Mouse (Mus musculus) CH12.LX (cell line): ENCODE results near the gene Hebp1. TPM values are rescaled to one million over a fixed set of nuclear protein-coding genes. Genes with fewer than 3 reads are reported as not detected.

Experiments
- DNase-seq: peaks from one replicate; pipeline ENCODE4 v3.0.0-alpha.2; 2013; ENCODE audit errors: extremely low read depth
- H3K27ac ChIP-seq: 2 replicates; pipeline ENCODE4 v1.5.1; 2012; ENCODE audit warnings: low read depth, mild to moderate bottlenecking, control low read depth, moderate library complexity; ENCODE audit not compliant: insufficient read depth
- H3K27me3 ChIP-seq: replicated peaks from 2 replicates; pipeline ENCODE3; 2012; ENCODE audit warnings: inconsistent platforms
- H3K36me3 ChIP-seq, 2 experiments: replicated peaks in 1 of 2; 2 replicates each; pipeline versions ENCODE3 to v1.6.1; 2012; ENCODE audit warnings: inconsistent platforms in 1 of 2, low read length in 1 of 2, mild to moderate bottlenecking in 1 of 2, mixed read lengths in 1 of 2, moderate library complexity in 1 of 2; ENCODE audit not compliant: control insufficient read depth in 1 of 2, insufficient read depth in 1 of 2
- H3K4me1 ChIP-seq, 2 experiments: 2 replicates each; pipeline ENCODE4 v1.6.1; 2012; ENCODE audit warnings: inconsistent platforms in 1 of 2, moderate library complexity in 1 of 2; ENCODE audit not compliant: insufficient read depth in 2 of 2, control insufficient read depth in 1 of 2
- H3K4me2 ChIP-seq: 2 replicates; pipeline ENCODE4 v1.6.1; 2012; ENCODE audit warnings: low read depth, mild to moderate bottlenecking, control low read depth; ENCODE audit not compliant: poor library complexity, insufficient read depth, severe bottlenecking
- H3K4me3 ChIP-seq, 3 experiments: fragments of 150-350 bp in 1 of 3; sonication (generic) in 1 of 3; replicated peaks in 1 of 3; 2 replicates each; pipeline versions ENCODE3 to v1.5.1; 2011 to 2012; ENCODE audit warnings: low read depth in 2 of 3, low read length in 2 of 3, mild to moderate bottlenecking in 2 of 3, moderate library complexity in 2 of 3, control low read depth in 1 of 3, improper control_type of control experiment in 1 of 3, inconsistent platforms in 1 of 3, mixed read lengths in 1 of 3; ENCODE audit not compliant: poor library complexity in 1 of 3
- H3K79me2 ChIP-seq: replicated peaks from 2 replicates; pipeline ENCODE4 v1.6.1; 2012; ENCODE audit warnings: mild to moderate bottlenecking, moderate library complexity; ENCODE audit not compliant: control insufficient read depth, poor library complexity, insufficient read depth, severe bottlenecking; ENCODE audit errors: extremely low read depth
- H3K9ac ChIP-seq: 2 replicates; pipeline ENCODE4 v1.6.1; 2012; ENCODE audit warnings: low read depth, mild to moderate bottlenecking, control low read depth, moderate library complexity; ENCODE audit not compliant: insufficient read depth
- H3K9me3 ChIP-seq: replicated peaks from 2 replicates; pipeline ENCODE3; 2012; ENCODE audit warnings: low read length, inconsistent platforms, mixed read lengths
- BHLHE40 ChIP-seq: IDR thresholded peaks from 2 replicates; pipeline ENCODE4 v1.6.1; 2011; ENCODE audit warnings: mild to moderate bottlenecking, low read depth, low read length, improper control_type of control experiment
- CTCF ChIP-seq, 2 experiments: IDR thresholded peaks in 1 of 2; conservative IDR thresholded peaks in 1 of 2; 2 replicates each; pipeline ENCODE4 v1.5.1; 2011 to 2012; ENCODE audit warnings: low read depth in 2 of 2, low read length in 2 of 2, improper control_type of control experiment in 1 of 2, inconsistent platforms in 1 of 2, mild to moderate bottlenecking in 1 of 2, moderate library complexity in 1 of 2
- E2F4 ChIP-seq: IDR thresholded peaks from 2 replicates; pipeline ENCODE4 v1.6.1; 2011; ENCODE audit warnings: low read depth, low read length, improper control_type of control experiment; ENCODE audit not compliant: insufficient replicate concordance
- HCFC1 ChIP-seq: IDR thresholded peaks from 2 replicates; pipeline ENCODE4 v1.6.1; 2012; ENCODE audit warnings: low read depth, mild to moderate bottlenecking, inconsistent platforms, low read length, improper control_type of control experiment
- IRF4 ChIP-seq: IDR thresholded peaks from 2 replicates; pipeline ENCODE4 v1.6.1; 2014; ENCODE audit warnings: low read depth, mild to moderate bottlenecking, inconsistent platforms, low read length, improper control_type of control experiment
- NELFE ChIP-seq: IDR thresholded peaks from 2 replicates; pipeline ENCODE4 v1.6.1; 2011; ENCODE audit warnings: low read depth, low read length, improper control_type of control experiment
- POLR2A ChIP-seq: IDR thresholded peaks from 2 replicates; pipeline ENCODE4 v1.6.1; 2011; ENCODE audit warnings: low read depth, mild to moderate bottlenecking, improper control_type of control experiment, low read length
- RAD21 ChIP-seq: IDR thresholded peaks from 2 replicates; pipeline ENCODE4 v1.6.1; 2011; ENCODE audit warnings: low read depth, mild to moderate bottlenecking, low read length, improper control_type of control experiment, moderate library complexity
- SMC3 ChIP-seq: IDR thresholded peaks from 2 replicates; pipeline ENCODE4 v1.6.1; 2011; ENCODE audit warnings: low read depth, low read length, improper control_type of control experiment
- ZC3H11A ChIP-seq: IDR thresholded peaks from 2 replicates; pipeline ENCODE4 v1.6.1; 2012; ENCODE audit warnings: low read depth, mild to moderate bottlenecking, inconsistent platforms, low read length, improper control_type of control experiment
- ZNF384 ChIP-seq: IDR thresholded peaks from 2 replicates; pipeline ENCODE4 v1.6.1; 2012; ENCODE audit warnings: low read depth, low read length, improper control_type of control experiment, inconsistent platforms
- dilution Hi-C: fragments of 300-500 bp; cut with MboI; formaldehyde crosslinking; loops from 2 replicates; pipeline ENCODE4 v1.14.3; 2020; ENCODE audit warnings: low sequenced_read_pairs; ENCODE audit not compliant: extremely low pct_unique_long_range_greater_than_20kb, extremely low pct_ligation_motif_present
- in situ Hi-C: fragments of 300-500 bp; cut with MboI; formaldehyde crosslinking; loops from 3 replicates; pipeline ENCODE4 v1.14.3; 2019; ENCODE audit warnings: low sequenced_read_pairs, low pct_ligation_motif_present, low pct_unique_long_range_greater_than_20kb, mixed read lengths
- polyA plus RNA-seq: library from polyadenylated mRNA; unstranded; fragments of >175 nt; gene quantifications from 2 replicates; pipeline ENCODE4 v1.2.1, GENCODE M21; 2012; ENCODE audit warnings: low read depth; ENCODE audit not compliant: insufficient read length
- total RNA-seq, 2 experiments: library from RNA; depleted of rRNA; stranded (reverse); fragments of 300-350 nt in 1 of 2; fragments of >200 nt in 1 of 2; gene quantifications; 2 replicates each; pipeline ENCODE4 v1.2.3; 2012 to 2014

Hebp1 gene
- total and polyA plus RNA-seq, 3 experiments: not detected

GRCm38 (mm10) chr6:135087721-135088451 is 109.9 kb downstream of the Hebp1 start:
- no peaks in the 10 kb centered on the region for H3K27me3 ChIP-seq
- peaks cover 0 to 3% of the 10 kb centered on the region in 2 experiments; a peak in 2 of 4 replicates for H3K4me1 ChIP-seq
- H3K9me3 ChIP-seq: no peaks in the 10 kb centered on the region
- H3K36me3 ChIP-seq: no peaks in the 10 kb centered on the region
- H3K27ac ChIP-seq: no peak overlapping the region
- H3K79me2 ChIP-seq: no peaks in the 10 kb centered on the region
- dilution Hi-C loops: no loop called here
- no peak overlapping the region for H3K4me2 ChIP-seq
- in situ Hi-C loops: loop anchor here (10.0 kb wide), 1 partner anchor 57 kb away; no protein-coding TSS in a partner anchor
- TF ChIP-seq ZC3H11A (0 out of 2 replicates have a peak, but pooled peaks have one; percentile 19), ZNF384 (peak; percentile 47; the same call in 1 of the 2 replicates), BHLHE40 (peak; percentile 65), HCFC1 (no peak), POLR2A (no peak), SMC3 (peak; percentile 83), CTCF (conservative IDR thresholded peaks at IDR 0.05 in 1 of 2, IDR thresholded peaks at IDR 0.05 in 1 of 2; ENCODE audit: low read depth in 2 of 2, low read length in 2 of 2) (peak; percentile 95 to 96), E2F4 (no peak), IRF4 (peak; percentile 24; the same call in 1 of the 2 replicates), NELFE (peak; percentile 23; the same call in 1 of the 2 replicates), RAD21 (peak; percentile 94)
- no peak overlapping the region for H3K9ac ChIP-seq
- peak; percentile 71 for DNase-seq
- H3K4me3 ChIP-seq: no peak overlapping the region

Other genes starting within 250 kb of the Hebp1 start
- gene Apold1, start 216.3 kb downstream of the Hebp1 start, total RNA-seq (2012; rRNA removed): 1.4 and 2.7 TPM in 2 replicates
- 2.8 and 3.1 TPM in 2 replicates for gene Apold1, start 216.3 kb downstream of the Hebp1 start, total RNA-seq (2014; rRNA removed)
- gene Apold1, start 216.3 kb downstream of the Hebp1 start, polyA plus RNA-seq: 1.0 and 1.1 TPM in 2 replicates
- gene Ddx47, start 186.4 kb downstream of the Hebp1 start, total RNA-seq (2012; rRNA removed): 82.6 and 91.9 TPM in 2 replicates
- 57.8 and 61.4 TPM in 2 replicates for gene Ddx47, start 186.4 kb downstream of the Hebp1 start, total RNA-seq (2014; rRNA removed)
- 110 and 132 TPM in 2 replicates for gene Ddx47, start 186.4 kb downstream of the Hebp1 start, polyA plus RNA-seq
- gene Gprc5a, start 132.4 kb downstream of the Hebp1 start, total RNA-seq (2012; rRNA removed): 0.08 TPM in 1 of 2 replicates, not detected in the other
- not detected in 2 replicates for gene Gprc5a, start 132.4 kb downstream of the Hebp1 start, total RNA-seq (2014; rRNA removed)
- gene Gprc5a, start 132.4 kb downstream of the Hebp1 start, polyA plus RNA-seq: 0.59 and 0.65 TPM in 2 replicates
- gene Gprc5d, start 79.7 kb downstream of the Hebp1 start, total RNA-seq (2012; rRNA removed): not detected in 2 replicates
- not detected in 2 replicates for gene Gprc5d, start 79.7 kb downstream of the Hebp1 start, total RNA-seq (2014; rRNA removed)
- not detected in 2 replicates for gene Gprc5d, start 79.7 kb downstream of the Hebp1 start, polyA plus RNA-seq
- gene Fam234b, start within 50 bp of the Hebp1 start, total RNA-seq (2012; rRNA removed): 0.04 TPM in 2 replicates
- gene Fam234b, start within 50 bp of the Hebp1 start, total RNA-seq (2014; rRNA removed): 0.20 and 0.23 TPM in 2 replicates
- 0.49 and 0.76 TPM in 2 replicates for gene Fam234b, start within 50 bp of the Hebp1 start, polyA plus RNA-seq
- gene Gsg1, start 56.3 kb upstream of the Hebp1 start, total RNA-seq (2012; rRNA removed): not detected in 2 replicates
- not detected in 2 replicates for gene Gsg1, start 56.3 kb upstream of the Hebp1 start, total RNA-seq (2014; rRNA removed)
- gene Gsg1, start 56.3 kb upstream of the Hebp1 start, polyA plus RNA-seq: not detected in 2 replicates
- gene Pbp2, start 112.4 kb upstream of the Hebp1 start, total RNA-seq (2012; rRNA removed): not detected in 2 replicates
- gene Pbp2, start 112.4 kb upstream of the Hebp1 start, total RNA-seq (2014; rRNA removed): not detected in 2 replicates
- not detected in 2 replicates for gene Pbp2, start 112.4 kb upstream of the Hebp1 start, polyA plus RNA-seq
- gene Emp1, start 164.5 kb upstream of the Hebp1 start, total RNA-seq (2012; rRNA removed): 1.9 and 2.5 TPM in 2 replicates
- 11.3 and 14.6 TPM in 2 replicates for gene Emp1, start 164.5 kb upstream of the Hebp1 start, total RNA-seq (2014; rRNA removed)
- gene Emp1, start 164.5 kb upstream of the Hebp1 start, polyA plus RNA-seq: 6.4 and 7.0 TPM in 2 replicates